Mouse (Mus musculus) adrenal gland, adult 18-20 months (tissue): ENCODE data around the gene Foxd3. TPM values are rescaled to one million over a fixed set of nuclear protein-coding genes. Genes with fewer than 3 reads are reported as not detected.

Experiments used
- DNase-seq, 2 experiments: peaks; one replicate each; pipeline ENCODE4 v3.0.0; 2021 to 2022; ENCODE audit warnings: low spot score in 2 of 2
- microRNA-seq, 2 experiments: library from miRNA; unstranded; fragments of <30 nt; microRNA quantifications; one replicate each; pipeline ENCODE4 v1.2.0; 2021; ENCODE audit warnings: borderline number of aligned reads in 2 of 2
- total RNA-seq, 2 experiments: library from RNA; stranded (reverse); gene quantifications; 1 replicate in 1 of 2; 2 replicates in 1 of 2; pipeline ENCODE4 v1.2.3; 2021

The Foxd3 gene
- total RNA-seq, 2 experiments from 2014 or later, result 0.50 to 0.99 TPM

- DNase-seq, result peak in 1 of 2 experiments; percentile 30
Measured at GRCm38 (mm10) chr4:99656605-99657429, 718 bp downstream of the Foxd3 start.

- DNase-seq, result peak in 1 of 2 experiments; percentile 16
Measured at GRCm38 (mm10) chr4:99657430-99657820, 1.3 kb downstream of the Foxd3 start.

- DNase-seq, result peak in 1 of 2 experiments; percentile 17
Measured at GRCm38 (mm10) chr4:99657831-99658470, 1.9 kb downstream of the Foxd3 start.

GRCm38 (mm10) chr4:99658881-99659280 lies 2.8 kb downstream of the Foxd3 start:
- no peak for DNase-seq

GRCm38 (mm10) chr4:99659361-99660072 lies 3.4 kb downstream of the Foxd3 start:
- peak in 1 of 2 experiments; percentile 21 for DNase-seq

- DNase-seq, result peak in 1 of 2 experiments; percentile 17
Measured at GRCm38 (mm10) chr4:99660073-99660611, 4.0 kb downstream of the Foxd3 start.

GRCm38 (mm10) chr4:99660981-99661380 lies 4.9 kb downstream of the Foxd3 start:
- DNase-seq, result peak in 1 of 2 experiments; percentile 52

- no peak for DNase-seq
Measured at GRCm38 (mm10) chr4:99661956-99662355, 5.9 kb downstream of the Foxd3 start.

GRCm38 (mm10) chr4:99662431-99662830 lies 6.3 kb downstream of the Foxd3 start:
- DNase-seq, result no peak

GRCm38 (mm10) chr4:99662841-99663567 lies 6.9 kb downstream of the Foxd3 start:
- DNase-seq, result peak in 1 of 2 experiments; percentile 18

- DNase-seq, result no peak
Measured at GRCm38 (mm10) chr4:99663710-99664109, 7.6 kb downstream of the Foxd3 start.

- no peak for DNase-seq
Measured at GRCm38 (mm10) chr4:99670203-99670851, 14.2 kb downstream of the Foxd3 start.

- DNase-seq, result no peak
Measured at GRCm38 (mm10) chr4:99675191-99675590, 19.1 kb downstream of the Foxd3 start.

GRCm38 (mm10) chr4:99683941-99684340 lies 27.8 kb downstream of the Foxd3 start:
- no peak for DNase-seq

GRCm38 (mm10) chr4:99686308-99686707 lies 30.2 kb downstream of the Foxd3 start:
- DNase-seq, result no peak

Small RNA genes lying within 50 kb of the gene (microRNA-seq; reads per million reads assigned to microRNA genes)
- gene Gm23366, result 0 reads per million in 2 experiments

Other genes starting within 250 kb of the Foxd3 start
- 1 to 10 TPM; 5.6 to 6.1 TPM for gene Alg6, start 59.4 kb downstream of the Foxd3 start, total RNA-seq
- 1 to 10 TPM; 2.5 to 4.9 TPM for gene Efcab7, start 172.9 kb downstream of the Foxd3 start, total RNA-seq